Mouse (Mus musculus): ENCODE data around the gene Smdt1.
"Not testable (repeated sequence)": the region's sequence is repeated elsewhere in the genome, so short reads cannot be mapped to it uniquely, and the experiment has no call there.

- TF ChIP-seq POLR2A (IDR thresholded peaks at IDR 0.05; ENCODE audit: insufficient read length, low read depth); MYOG (IDR thresholded peaks at IDR 0.05; ENCODE audit: control insufficient read depth in 1 of 3, insufficient read depth in 1 of 3, insufficient read length in 2 of 3, low read depth in 2 of 3); USF1 (IDR thresholded peaks at IDR 0.05; ENCODE audit: low read depth); TCF12 (IDR thresholded peaks at IDR 0.05; ENCODE audit: insufficient read depth, poor library complexity, severe bottlenecking): not testable (repeated sequence)
These were observed 51.2 kb downstream of the Smdt1 start for GRCm38 (mm10) chr15:82389916-82390315.

Data from myocyte (in vitro differentiated cells).